Mouse (Mus musculus) liver, embryonic 16.5 days (tissue): ENCODE results near the gene Mtch1. TPM values are rescaled to one million over a fixed set of nuclear protein-coding genes. Genes with fewer than 3 reads are reported as not detected.

Experiments used
- ATAC-seq: fragments of 200-750 bp; cut with Nextera tagmentation; 2 replicates; pipeline ENCODE4 v1.8.0; 2017; ENCODE audit warnings: low read depth, mild to moderate bottlenecking, moderate number of reproducible peaks, moderate library complexity
- H3K27ac ChIP-seq: fragments of 300-500 bp; sonication (generic); 2 replicates; pipeline ENCODE4 v1.5.1; 2014; ENCODE audit warnings: mild to moderate bottlenecking, low read length
- H3K27me3 ChIP-seq: fragments of 300-500 bp; sonication (generic); 2 replicates; pipeline ENCODE4 v1.6.1; 2014; ENCODE audit warnings: low read depth, low read length, mixed read lengths; ENCODE audit not compliant: control insufficient read depth, insufficient read depth
- H3K36me3 ChIP-seq: fragments of 300-500 bp; sonication (generic); 2 replicates; pipeline ENCODE4 v1.6.1; 2014; ENCODE audit warnings: mild to moderate bottlenecking; ENCODE audit not compliant: control insufficient read depth, insufficient read depth
- H3K4me1 ChIP-seq: fragments of 300-500 bp; sonication (generic); 2 replicates; pipeline ENCODE4 v1.6.1; 2014; ENCODE audit warnings: low read depth, low read length, mixed read lengths; ENCODE audit not compliant: control insufficient read depth
- H3K4me2 ChIP-seq: fragments of 300-500 bp; sonication (generic); 2 replicates; pipeline ENCODE4 v1.6.1; 2014; ENCODE audit warnings: low read depth, low read length, mixed read lengths
- H3K4me3 ChIP-seq: fragments of 300-500 bp; sonication (generic); 2 replicates; pipeline ENCODE4 v1.5.1; 2014; ENCODE audit warnings: low read depth, mild to moderate bottlenecking, low read length
- H3K9ac ChIP-seq: fragments of 300-500 bp; sonication (generic); 2 replicates; pipeline ENCODE4 v1.6.1; 2014; ENCODE audit warnings: low read depth, low read length
- H3K9me3 ChIP-seq: fragments of 300-500 bp; sonication (generic); replicated peaks from 2 replicates; pipeline ENCODE4 v1.6.1; 2016; ENCODE audit warnings: low read length; ENCODE audit not compliant: control insufficient read depth
- WGBS: fragments of 180-500 bp; shearing (Covaris S2); extraction: QIAGEN DNeasy Blood & Tissue Kit; methylation state at CpG from one replicate; pipeline ENCODE4 v1.1.7; 2014; ENCODE audit not compliant: insufficient replicate concordance; 5-methylcytosine and 5-hydroxymethylcytosine counted together
- polyA plus RNA-seq: library from polyadenylated mRNA; unstranded; fragments of >200 nt; fragmentation: Nextera tagmentation; extraction: Ambion mirVana; gene quantifications from 2 replicates; pipeline ENCODE4 v1.2.1, GENCODE M21; 2015

Gene Mtch1
- polyA plus RNA-seq, 1 experiment from 2014 or later, result 48.5 TPM

DNA sequence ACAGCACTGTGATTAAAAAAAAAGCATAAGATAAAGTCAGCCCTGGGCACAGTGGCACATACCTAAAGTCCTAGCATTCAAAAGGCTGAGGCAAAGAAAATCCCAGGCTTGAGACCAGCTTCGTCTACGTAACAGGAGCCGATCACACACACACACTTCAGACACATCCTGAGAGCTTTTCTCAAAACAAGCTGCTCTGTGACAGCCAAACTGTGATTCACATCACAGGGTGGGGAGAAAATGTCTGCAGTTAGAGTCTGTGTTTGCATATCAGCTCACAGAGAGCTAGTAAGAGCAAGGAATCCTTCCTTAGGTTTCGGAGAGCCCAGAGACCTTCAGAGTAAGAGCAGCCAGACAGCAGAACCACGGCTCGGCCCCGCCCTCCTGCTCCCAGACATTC lies 46.8 kb downstream of the Mtch1 start:
- Histone ChIP-seq H3K9me3 (no peaks in the 10 kb centered on the region), H3K9ac (no peak overlapping the region), H3K4me1 (peaks cover 8% of the 10 kb centered on the region), H3K4me3 (no peak overlapping the region), H3K36me3 (peaks cover 16% of the 10 kb centered on the region), H3K27me3 (no peaks in the 10 kb centered on the region), H3K27ac (no peak overlapping the region), H3K4me2 (no peak overlapping the region)
- no peak for ATAC-seq
- 82% methylated on average over 7 of the region's 7 CpGs for WGBS

DNA sequence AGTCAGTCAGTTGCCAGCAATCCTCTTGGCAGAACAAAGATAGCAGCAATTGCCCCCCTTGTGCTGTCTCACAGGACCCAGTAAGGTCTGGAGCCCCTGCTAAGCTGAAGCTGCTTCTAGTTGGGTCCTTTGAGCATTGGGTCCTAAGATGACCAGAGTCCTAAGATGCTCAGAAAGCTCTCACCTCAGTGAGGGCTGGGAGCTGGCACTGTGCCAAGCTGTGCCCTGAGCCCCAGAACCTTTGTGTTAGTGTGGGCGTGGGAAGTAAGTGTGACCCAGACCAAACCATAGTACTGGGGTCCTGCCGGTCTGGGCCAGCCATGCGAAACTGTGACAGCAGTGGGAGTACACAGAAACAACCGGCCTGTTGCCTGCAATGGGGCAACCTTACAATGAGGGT lies 48.5 kb downstream of the Mtch1 start:
- Histone ChIP-seq H3K36me3 (peaks cover 16% of the 10 kb centered on the region), H3K9ac (no peak overlapping the region), H3K4me2 (no peak overlapping the region), H3K27ac (no peak overlapping the region), H3K9me3 (no peaks in the 10 kb centered on the region), H3K4me3 (no peak overlapping the region), H3K27me3 (no peaks in the 10 kb centered on the region), H3K4me1 (no peaks in the 10 kb centered on the region; the same call in 1 of the 2 replicates)
- ATAC-seq, result no peak
- 76% methylated on average over 4 of the region's 4 CpGs for WGBS

GRCm38 (mm10) chr17:29297813-29298212 lies 49.9 kb downstream of the Mtch1 start:
- H3K27me3 ChIP-seq, result no peaks in the 10 kb centered on the region
- no peaks in the 10 kb centered on the region for H3K9me3 ChIP-seq
- no peak overlapping the region for H3K27ac ChIP-seq
- 70% methylated on average over 6 of the region's 6 CpGs for WGBS
- peaks cover 16% of the 10 kb centered on the region for H3K36me3 ChIP-seq
- no peak overlapping the region for H3K9ac ChIP-seq
- H3K4me3 ChIP-seq, result no peak overlapping the region
- H3K4me1 ChIP-seq, result no peaks in the 10 kb centered on the region; the same call in 1 of the 2 replicates
- no peak overlapping the region for H3K4me2 ChIP-seq
- ATAC-seq, result no peak

GRCm38 (mm10) chr17:29297321-29297720 lies 50.4 kb downstream of the Mtch1 start:
- no peaks in the 10 kb centered on the region for H3K9me3 ChIP-seq
- no peak overlapping the region for H3K9ac ChIP-seq
- H3K4me2 ChIP-seq, result no peak overlapping the region
- WGBS, result 72% methylated on average over 10 of the region's 10 CpGs
- no peaks in the 10 kb centered on the region; the same call in 1 of the 2 replicates for H3K4me1 ChIP-seq
- no peak for ATAC-seq
- H3K36me3 ChIP-seq, result peaks cover 16% of the 10 kb centered on the region
- H3K4me3 ChIP-seq, result no peak overlapping the region
- H3K27ac ChIP-seq, result no peak overlapping the region
- no peaks in the 10 kb centered on the region for H3K27me3 ChIP-seq

GRCm38 (mm10) chr17:29295835-29296234 lies 51.9 kb downstream of the Mtch1 start:
- ATAC-seq, result peak; percentile 79
- Histone ChIP-seq H3K4me3 (no peak overlapping the region), H3K36me3 (peaks cover 15% of the 10 kb centered on the region), H3K9ac (no peak overlapping the region), H3K9me3 (no peaks in the 10 kb centered on the region), H3K4me2 (no peak overlapping the region), H3K27me3 (no peaks in the 10 kb centered on the region), H3K27ac (0 out of 2 replicates have a peak overlapping the region, but pooled peaks have one; percentile 37), H3K4me1 (no peaks in the 10 kb centered on the region; the same call in 1 of the 2 replicates)
- WGBS, result 67% methylated on average over 5 of the region's 5 CpGs

- ATAC-seq, result no peak
- Histone ChIP-seq H3K27ac (no peak overlapping the region), H3K36me3 (peaks cover 4% of the 10 kb centered on the region; the same call in 1 of the 2 replicates), H3K27me3 (no peaks in the 10 kb centered on the region), H3K9ac (no peak overlapping the region), H3K4me1 (no peaks in the 10 kb centered on the region; the same call in 1 of the 2 replicates), H3K4me3 (no peak overlapping the region), H3K9me3 (no peaks in the 10 kb centered on the region), H3K4me2 (no peak overlapping the region)
- WGBS, result 71% methylated on average over 9 of the region's 9 CpGs
Measured at GRCm38 (mm10) chr17:29293807-29294605, 53.7 kb downstream of the Mtch1 start.

GRCm38 (mm10) chr17:29292996-29293395 lies 54.7 kb downstream of the Mtch1 start:
- Histone ChIP-seq H3K27ac (no peak overlapping the region), H3K36me3 (no peaks in the 10 kb centered on the region; the same call in 1 of the 2 replicates), H3K9ac (no peak overlapping the region), H3K4me2 (no peak overlapping the region), H3K4me1 (no peaks in the 10 kb centered on the region; the same call in 1 of the 2 replicates), H3K27me3 (no peaks in the 10 kb centered on the region), H3K9me3 (no peaks in the 10 kb centered on the region), H3K4me3 (no peak overlapping the region)
- 53% methylated on average over 3 of the region's 3 CpGs for WGBS
- ATAC-seq, result no peak

- H3K4me3 ChIP-seq, result no peak overlapping the region
- ATAC-seq, result no peak
- H3K27ac ChIP-seq, result no peak overlapping the region
- H3K9ac ChIP-seq, result no peak overlapping the region
- H3K36me3 ChIP-seq, result no peaks in the 10 kb centered on the region; the same call in 1 of the 2 replicates
- 75% methylated on average over 7 of the region's 7 CpGs for WGBS
- H3K27me3 ChIP-seq, result no peaks in the 10 kb centered on the region
- no peak overlapping the region for H3K4me2 ChIP-seq
- no peaks in the 10 kb centered on the region for H3K9me3 ChIP-seq
- no peaks in the 10 kb centered on the region for H3K4me1 ChIP-seq
Measured at GRCm38 (mm10) chr17:29291793-29292192, 55.9 kb downstream of the Mtch1 start.

- no peaks in the 10 kb centered on the region for H3K27me3 ChIP-seq
- H3K4me1 ChIP-seq, result no peaks in the 10 kb centered on the region
- no peak overlapping the region for H3K9ac ChIP-seq
- H3K4me2 ChIP-seq, result no peak overlapping the region
- ATAC-seq, result no peak
- WGBS, result 80% methylated on average over 21 of the region's 21 CpGs
- H3K27ac ChIP-seq, result no peak overlapping the region
- H3K9me3 ChIP-seq, result no peaks in the 10 kb centered on the region
- H3K36me3 ChIP-seq, result peaks cover 14% of the 10 kb centered on the region
- H3K4me3 ChIP-seq, result no peak overlapping the region
Measured at GRCm38 (mm10) chr17:29282216-29282952, 65.3 kb downstream of the Mtch1 start.
